Mouse (Mus musculus): Measurements from ENCODE around the gene Itga10. TPM values are rescaled to one million over a fixed set of nuclear protein-coding genes. Genes with fewer than 3 reads are reported as not detected.
"Not testable (repeated sequence)": the region's sequence is repeated elsewhere in the genome, so short reads cannot be mapped to it uniquely, and the experiment has no call there.

Gene Itga10
- polyA plus RNA-seq, 1 experiment: 0.01 TPM

DNA sequence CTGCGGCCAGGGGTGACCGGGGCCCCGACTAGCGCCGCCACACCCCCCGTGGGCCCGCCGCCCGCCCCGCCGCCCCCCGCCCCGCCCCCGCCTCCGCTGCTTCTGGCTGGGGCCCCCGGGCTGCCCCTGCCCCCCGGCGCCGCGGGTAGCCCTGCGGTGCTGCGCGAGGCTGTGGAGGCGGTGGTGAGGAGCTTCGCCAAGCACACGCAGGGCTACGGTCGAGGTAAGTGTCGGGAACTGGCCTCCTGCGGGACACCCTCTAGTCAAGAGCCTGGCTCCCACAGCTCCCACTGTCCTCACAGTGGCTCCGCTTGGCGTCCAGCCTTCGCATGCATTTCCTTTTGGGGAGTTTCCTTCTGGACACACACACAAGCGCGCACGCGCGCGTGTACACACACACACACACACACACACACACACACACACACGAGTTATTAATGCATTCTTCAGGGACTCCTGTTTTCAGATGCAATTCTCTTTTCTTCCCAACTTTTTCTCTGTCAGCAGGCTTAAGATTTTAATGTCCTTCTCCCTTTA, 44.1 kb upstream of the Itga10 start:
- no peaks in the 10 kb centered on the region for H3K9me3 ChIP-seq
- peaks cover 63% of the 10 kb centered on the region for H3K27me3 ChIP-seq (replicated peaks)
- TF ChIP-seq GATA1 (IDR thresholded peaks at IDR 0.05; ENCODE audit: borderline replicate concordance, low read length): no peak
- TF ChIP-seq FLI1 (IDR thresholded peaks at IDR 0.05; ENCODE audit: low read length): no peak
- no peaks in the 10 kb centered on the region for H3K36me3 ChIP-seq (replicated peaks; ENCODE audit: low read length)
- H3K4me3 ChIP-seq (replicated peaks): peak overlapping the region; percentile 93
- peaks cover 64% of the 10 kb centered on the region for H3K4me1 ChIP-seq

DNA sequence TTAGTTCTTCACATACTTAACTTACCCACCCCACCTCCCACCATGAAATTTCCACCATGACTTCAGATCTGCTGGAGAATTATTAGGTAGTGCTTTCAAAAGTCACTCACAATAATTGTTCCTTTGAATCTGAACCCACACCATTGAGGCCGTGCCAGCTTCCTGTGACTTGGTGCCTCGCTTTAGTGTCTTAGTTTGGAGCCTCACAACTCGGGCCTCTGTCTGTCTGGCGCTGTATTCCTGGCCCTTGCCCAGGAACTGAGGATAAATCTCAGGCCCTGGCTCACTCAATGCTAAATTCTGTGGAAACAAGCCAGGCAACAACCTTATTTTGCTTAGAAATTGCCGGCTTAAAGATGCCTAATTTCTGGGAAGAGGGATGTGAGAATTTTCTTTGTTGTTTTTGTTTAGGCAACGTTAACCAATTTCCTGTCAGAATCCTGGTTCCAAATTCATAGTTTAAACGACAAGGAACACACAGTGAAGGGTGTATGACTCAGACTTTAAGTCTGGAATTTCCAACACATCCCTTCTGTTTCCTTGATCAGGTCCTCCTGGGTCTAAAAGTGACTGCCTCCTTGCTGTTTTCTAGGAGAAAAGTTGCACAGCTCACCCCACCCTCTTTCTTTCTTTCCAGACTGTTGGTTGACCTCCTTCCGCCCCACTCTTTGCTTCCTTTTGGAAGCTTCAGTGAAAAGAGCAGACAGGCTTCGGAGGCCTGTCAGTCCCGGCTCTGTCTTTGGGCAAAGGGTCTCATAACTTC, 43.3 kb upstream of the Itga10 start:
- H3K4me1 ChIP-seq: peaks cover 56% of the 10 kb centered on the region
- TF ChIP-seq FLI1 (IDR thresholded peaks at IDR 0.05; ENCODE audit: low read length): no peak
- TF ChIP-seq GATA1 (IDR thresholded peaks at IDR 0.05; ENCODE audit: borderline replicate concordance, low read length): no peak
- peaks cover 55% of the 10 kb centered on the region for H3K27me3 ChIP-seq (replicated peaks)
- no peaks in the 10 kb centered on the region for H3K9me3 ChIP-seq
- no peak overlapping the region for H3K4me3 ChIP-seq (replicated peaks)
- no peaks in the 10 kb centered on the region for H3K36me3 ChIP-seq (replicated peaks; ENCODE audit: low read length)

GRCm38 (mm10) chr3:96602704-96603084, 42.7 kb upstream of the Itga10 start:
- no peak for TF ChIP-seq GATA1 (IDR thresholded peaks at IDR 0.05; ENCODE audit: borderline replicate concordance, low read length)
- no peak for TF ChIP-seq FLI1 (IDR thresholded peaks at IDR 0.05; ENCODE audit: low read length)

GRCm38 (mm10) chr3:96603311-96603710, 42.1 kb upstream of the Itga10 start:
- no peak overlapping the region for H3K4me3 ChIP-seq (replicated peaks)
- H3K4me1 ChIP-seq: peaks cover 46% of the 10 kb centered on the region
- H3K9me3 ChIP-seq: no peaks in the 10 kb centered on the region
- H3K27me3 ChIP-seq (replicated peaks): peaks cover 43% of the 10 kb centered on the region
- H3K36me3 ChIP-seq (replicated peaks; ENCODE audit: low read length): no peaks in the 10 kb centered on the region
- no peak for TF ChIP-seq FLI1 (IDR thresholded peaks at IDR 0.05; ENCODE audit: low read length)
- TF ChIP-seq GATA1 (IDR thresholded peaks at IDR 0.05; ENCODE audit: borderline replicate concordance, low read length): no peak

More at GRCm38 (mm10) chr3:96602704-96603084, 42.7 kb upstream of the Itga10 start:
- H3K4me1 ChIP-seq: peaks cover 50% of the 10 kb centered on the region
- H3K36me3 ChIP-seq (replicated peaks; ENCODE audit: low read length): no peaks in the 10 kb centered on the region
- no peaks in the 10 kb centered on the region for H3K9me3 ChIP-seq
- no peak overlapping the region for H3K4me3 ChIP-seq (replicated peaks)
- H3K27me3 ChIP-seq (replicated peaks): peaks cover 50% of the 10 kb centered on the region

DNA sequence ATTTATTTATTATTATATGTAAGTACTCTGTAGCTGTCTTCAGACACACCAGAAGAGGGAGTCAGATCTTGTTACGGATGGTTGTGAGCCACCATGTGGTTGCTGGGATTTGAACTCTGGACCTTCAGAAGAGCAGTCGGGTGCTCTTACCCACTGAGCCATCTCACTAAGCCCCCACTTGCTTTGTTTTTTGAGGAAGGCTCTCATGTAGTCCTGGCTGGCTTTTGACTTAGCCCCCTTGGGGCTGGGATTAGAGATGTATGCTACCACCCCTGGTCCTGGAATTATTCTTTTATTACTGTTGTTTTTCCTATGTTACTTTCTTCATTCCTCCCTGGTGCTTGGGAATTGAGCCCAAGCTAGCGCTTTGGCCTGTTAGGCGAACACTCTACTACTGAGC, 39.4 kb upstream of the Itga10 start:
- H3K36me3 ChIP-seq (replicated peaks; ENCODE audit: low read length); H3K9me3 ChIP-seq; H3K4me3 ChIP-seq (replicated peaks): not testable (repeated sequence)
- Histone ChIP-seq H3K4me1 (peaks cover 26% of the 10 kb centered on the region), H3K27me3 (replicated peaks) (peaks cover 25% of the 10 kb centered on the region)

DNA sequence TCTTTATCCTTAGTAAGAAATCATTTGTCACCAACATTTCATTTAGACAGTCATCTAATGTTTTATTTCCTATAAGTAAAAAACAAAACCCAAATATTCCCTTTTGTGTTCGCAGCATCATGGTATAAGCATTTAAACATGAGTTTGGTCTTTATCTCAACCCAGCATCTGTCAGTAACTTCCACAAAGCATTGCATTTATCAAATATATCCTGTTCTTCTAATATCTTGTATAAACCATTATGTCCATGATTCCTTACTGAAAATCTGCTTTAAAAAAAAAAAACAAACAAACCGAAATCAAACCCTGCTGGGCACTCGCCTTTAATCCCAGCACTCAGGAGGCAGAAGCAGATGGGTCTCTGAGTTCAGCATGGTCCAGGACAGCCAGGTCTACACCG, 38.8 kb upstream of the Itga10 start:
- TF ChIP-seq FLI1 (IDR thresholded peaks at IDR 0.05; ENCODE audit: low read length) (no peak), GATA1 (IDR thresholded peaks at IDR 0.05; ENCODE audit: borderline replicate concordance, low read length) (no peak)
- H3K4me1 ChIP-seq: peaks cover 20% of the 10 kb centered on the region
- H3K4me3 ChIP-seq (replicated peaks): no peak overlapping the region
- no peaks in the 10 kb centered on the region for H3K9me3 ChIP-seq
- peaks cover 23% of the 10 kb centered on the region for H3K27me3 ChIP-seq (replicated peaks)
- H3K36me3 ChIP-seq (replicated peaks; ENCODE audit: low read length): no peaks in the 10 kb centered on the region

- H3K9me3 ChIP-seq: no peaks in the 10 kb centered on the region
- peaks cover 25% of the 10 kb centered on the region for H3K36me3 ChIP-seq (replicated peaks; ENCODE audit: low read length)
- no peak overlapping the region for H3K4me3 ChIP-seq (replicated peaks)
- TF ChIP-seq FLI1 (IDR thresholded peaks at IDR 0.05; ENCODE audit: low read length) (no peak), GATA1 (IDR thresholded peaks at IDR 0.05; ENCODE audit: borderline replicate concordance, low read length) (no peak)
- peaks cover 4% of the 10 kb centered on the region; the same call in 1 of the 2 replicates for H3K4me1 ChIP-seq
- H3K27me3 ChIP-seq (replicated peaks): no peaks in the 10 kb centered on the region
These were observed 27.4 kb upstream of the Itga10 start for GRCm38 (mm10) chr3:96617941-96618340.

GRCm38 (mm10) chr3:96623201-96623600, 22.2 kb upstream of the Itga10 start:
- Histone ChIP-seq H3K9me3 (no peaks in the 10 kb centered on the region), H3K36me3 (replicated peaks; ENCODE audit: low read length) (peaks cover 43% of the 10 kb centered on the region), H3K27me3 (replicated peaks) (no peaks in the 10 kb centered on the region), H3K4me1 (peaks cover 7% of the 10 kb centered on the region), H3K4me3 (replicated peaks) (no peak overlapping the region)
- TF ChIP-seq FLI1 (IDR thresholded peaks at IDR 0.05; ENCODE audit: low read length) (no peak), GATA1 (IDR thresholded peaks at IDR 0.05; ENCODE audit: borderline replicate concordance, low read length) (no peak)

DNA sequence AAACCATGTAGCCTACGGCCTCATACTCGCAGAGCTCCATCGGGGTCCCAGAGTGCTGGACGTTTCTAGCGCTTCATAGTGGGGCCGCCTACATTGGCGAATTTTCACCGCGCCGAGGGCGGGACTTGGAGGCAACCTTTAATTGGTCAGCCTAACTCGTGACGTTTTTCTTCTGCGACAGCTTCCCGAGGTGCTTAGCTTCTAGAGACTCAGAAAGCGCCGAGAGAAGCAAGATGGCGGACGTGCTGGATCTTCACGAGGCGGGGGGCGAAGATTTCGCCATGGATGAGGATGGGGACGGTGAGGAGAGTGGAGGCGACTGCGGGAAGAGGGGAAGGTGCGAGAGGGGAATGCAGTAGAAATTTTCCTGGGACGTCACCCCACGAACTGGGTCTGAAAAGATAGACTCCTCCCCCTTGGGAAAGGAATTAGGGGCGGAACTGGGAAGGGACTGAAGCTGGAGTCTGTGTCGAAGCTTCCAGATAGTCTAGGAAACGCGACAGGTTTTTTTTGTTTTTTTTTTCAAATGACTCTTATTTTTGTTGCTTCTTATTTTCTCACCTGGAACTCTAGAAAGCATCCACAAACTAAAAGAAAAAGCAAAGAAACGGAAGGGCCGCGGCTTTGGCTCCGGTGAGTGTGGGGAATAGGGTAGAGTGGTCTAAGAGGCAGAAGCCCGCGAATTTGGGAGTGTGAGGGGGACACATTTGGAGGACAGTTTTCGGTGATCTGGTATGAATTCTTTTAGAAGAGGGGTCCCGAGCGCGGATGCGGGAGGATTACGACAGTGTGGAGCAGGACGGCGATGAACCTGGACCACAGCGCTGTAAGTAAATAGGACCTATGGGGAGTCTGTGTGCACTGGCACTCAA, 15.4 kb upstream of the Itga10 start, which contains the start of gene Rbm8a:
Gene Rbm8a, plus strand, starts transcription at position 205 of the 872 bp plus-strand sequence.
- Histone ChIP-seq H3K27me3 (replicated peaks) (no peaks in the 10 kb centered on the region), H3K4me3 (replicated peaks) (peak within 1 kb of the TSS; percentile 96), H3K9me3 (no peaks in the 10 kb centered on the region), H3K36me3 (replicated peaks; ENCODE audit: low read length) (peaks cover 27% of the 10 kb centered on the region), H3K4me1 (peaks cover 38% of the 10 kb centered on the region)
- TF ChIP-seq FLI1 (IDR thresholded peaks at IDR 0.05; ENCODE audit: low read length): no peak
- TF ChIP-seq GATA1 (IDR thresholded peaks at IDR 0.05; ENCODE audit: borderline replicate concordance, low read length): no peak

DNA sequence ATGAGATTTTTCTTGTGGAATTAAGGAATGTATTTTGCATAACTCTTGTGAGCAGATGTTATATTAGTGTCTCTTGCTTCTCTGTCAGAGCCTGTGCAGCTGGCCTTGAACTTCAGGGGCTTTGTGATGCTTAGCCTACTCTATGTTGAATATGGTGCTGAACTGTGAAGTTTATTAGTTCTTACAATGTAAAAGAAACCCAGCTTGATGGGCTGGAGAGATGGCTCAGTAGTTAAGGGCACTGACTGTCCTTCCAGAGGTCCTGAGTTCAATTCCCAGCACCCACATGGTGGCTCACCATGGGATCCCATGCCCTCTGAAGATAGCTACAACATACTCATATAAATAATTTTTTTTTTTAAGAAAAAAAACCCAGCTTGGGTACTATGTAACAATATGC, 13.3 kb upstream of the Itga10 start:
- no peaks in the 10 kb centered on the region for H3K27me3 ChIP-seq (replicated peaks)
- no peaks in the 10 kb centered on the region for H3K9me3 ChIP-seq
- H3K4me1 ChIP-seq: peaks cover 50% of the 10 kb centered on the region
- no peak overlapping the region for H3K4me3 ChIP-seq (replicated peaks)
- peaks cover 33% of the 10 kb centered on the region for H3K36me3 ChIP-seq (replicated peaks; ENCODE audit: low read length)
- TF ChIP-seq GATA1 (IDR thresholded peaks at IDR 0.05; ENCODE audit: borderline replicate concordance, low read length): no peak
- TF ChIP-seq FLI1 (IDR thresholded peaks at IDR 0.05; ENCODE audit: low read length): no peak

Data from megakaryocyte, embryonic 14.5 days (primary cell).